Mouse (Mus musculus): ENCODE measurements around the gene Lin9. TPM values are rescaled to one million over a fixed set of nuclear protein-coding genes. Genes with fewer than 3 reads are reported as not detected.
"Not testable (repeated sequence)": the region's sequence is repeated elsewhere in the genome, so short reads cannot be mapped to it uniquely, and the experiment has no call there.

Gene Lin9
- polyA plus RNA-seq, 1 experiment from 2014 or later = 4.5 TPM

DNA sequence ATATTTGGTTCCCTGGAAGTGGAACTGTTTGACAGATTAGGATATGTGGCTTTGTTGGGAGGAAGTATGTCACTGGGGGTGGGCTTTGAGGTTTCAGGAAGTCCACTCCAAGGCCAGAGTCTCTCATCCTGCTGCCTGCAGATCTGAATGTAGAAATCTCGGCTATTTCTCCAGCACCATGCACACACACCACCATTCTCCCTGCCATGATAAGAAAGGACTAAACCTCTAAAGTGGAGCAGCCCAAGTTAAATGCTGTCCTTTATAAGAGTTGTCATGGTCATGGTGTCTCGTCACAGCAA, 33.4 kb upstream of the Lin9 start:
- no peak overlapping the region for H3K4me2 ChIP-seq (replicated peaks; ENCODE audit: low read depth)
- H3K4me3 ChIP-seq (ENCODE audit: low read depth, low read length) = no peak overlapping the region
- no peaks in the 10 kb centered on the region for H3K36me3 ChIP-seq (ENCODE audit: control insufficient read depth, insufficient read depth)
- 84% methylated on average over 2 of the region's 2 CpGs for WGBS
- no peaks in the 10 kb centered on the region for H3K4me1 ChIP-seq (replicated peaks; ENCODE audit: control insufficient read depth, insufficient read depth, low read length)
- no peaks in the 10 kb centered on the region for H3K27me3 ChIP-seq (replicated peaks; ENCODE audit: control insufficient read depth, insufficient read depth, low read length)
- ATAC-seq = no peak
- TF ChIP-seq CTCF (IDR thresholded peaks at IDR 0.05; ENCODE audit: low read depth) = no peak
- no peak overlapping the region for H3K27ac ChIP-seq (ENCODE audit: low read depth, low read length)
- H3K9ac ChIP-seq (ENCODE audit: low read depth, low read length) = no peak overlapping the region
- 0 out of 2 replicates have a peak, but pooled peaks cover 4% of the 10 kb centered on the region for H3K9me3 ChIP-seq (ENCODE audit: control insufficient read depth)

GRCm38 (mm10) chr1:180611842-180612241, 29.1 kb upstream of the Lin9 start:
- not testable (repeated sequence) for ATAC-seq; H3K9ac ChIP-seq (ENCODE audit: low read depth, low read length); H3K27me3 ChIP-seq (replicated peaks; ENCODE audit: control insufficient read depth, insufficient read depth, low read length); H3K36me3 ChIP-seq (ENCODE audit: control insufficient read depth, insufficient read depth); H3K9me3 ChIP-seq (ENCODE audit: control insufficient read depth); H3K4me1 ChIP-seq (replicated peaks; ENCODE audit: control insufficient read depth, insufficient read depth, low read length); H3K27ac ChIP-seq (ENCODE audit: low read depth, low read length); H3K4me2 ChIP-seq (replicated peaks; ENCODE audit: low read depth); H3K4me3 ChIP-seq (ENCODE audit: low read depth, low read length)
- WGBS = 83% methylated on average over 10 of the region's 14 CpGs

GRCm38 (mm10) chr1:180616762-180617161, 24.2 kb upstream of the Lin9 start:
- Histone ChIP-seq H3K36me3 (ENCODE audit: control insufficient read depth, insufficient read depth) (no peaks in the 10 kb centered on the region), H3K4me2 (replicated peaks; ENCODE audit: low read depth) (no peak overlapping the region), H3K4me1 (replicated peaks; ENCODE audit: control insufficient read depth, insufficient read depth, low read length) (no peaks in the 10 kb centered on the region), H3K4me3 (ENCODE audit: low read depth, low read length) (no peak overlapping the region), H3K27ac (ENCODE audit: low read depth, low read length) (no peak overlapping the region), H3K27me3 (replicated peaks; ENCODE audit: control insufficient read depth, insufficient read depth, low read length) (no peaks in the 10 kb centered on the region), H3K9ac (ENCODE audit: low read depth, low read length) (no peak overlapping the region), H3K9me3 (ENCODE audit: control insufficient read depth) (0 out of 2 replicates have a peak, but pooled peaks cover under 1% of the 10 kb centered on the region)
- TF ChIP-seq CTCF (IDR thresholded peaks at IDR 0.05; ENCODE audit: low read depth) = no peak
- 90% methylated on average over 3 of the region's 3 CpGs for WGBS
- no peak for ATAC-seq

DNA sequence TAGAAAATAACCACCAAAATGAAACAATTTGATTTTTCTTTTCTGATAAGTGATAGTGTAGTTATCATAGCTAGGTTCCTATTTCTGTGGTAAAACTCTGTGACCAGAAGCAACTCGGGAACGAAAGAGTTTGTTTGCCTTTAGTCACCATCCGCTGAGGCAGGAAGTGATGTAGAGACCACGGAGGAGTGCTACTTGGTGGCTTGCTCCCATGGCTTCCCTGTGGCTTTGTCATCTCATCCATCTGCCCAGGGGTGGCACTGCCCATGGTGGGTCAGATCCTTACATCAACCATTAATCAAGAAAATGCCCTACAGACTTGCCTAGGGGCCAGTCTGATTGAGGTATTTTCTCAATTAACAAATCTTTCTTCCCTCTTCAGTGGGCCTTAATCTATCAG, 18.6 kb upstream of the Lin9 start:
- Histone ChIP-seq H3K9me3 (ENCODE audit: control insufficient read depth) (no peaks in the 10 kb centered on the region), H3K4me3 (ENCODE audit: low read depth, low read length) (no peak overlapping the region), H3K4me2 (replicated peaks; ENCODE audit: low read depth) (no peak overlapping the region), H3K27ac (ENCODE audit: low read depth, low read length) (no peak overlapping the region), H3K9ac (ENCODE audit: low read depth, low read length) (no peak overlapping the region), H3K4me1 (replicated peaks; ENCODE audit: control insufficient read depth, insufficient read depth, low read length) (no peaks in the 10 kb centered on the region), H3K36me3 (ENCODE audit: control insufficient read depth, insufficient read depth) (no peaks in the 10 kb centered on the region), H3K27me3 (replicated peaks; ENCODE audit: control insufficient read depth, insufficient read depth, low read length) (no peaks in the 10 kb centered on the region)
- ATAC-seq = no peak
- no peak for TF ChIP-seq CTCF (IDR thresholded peaks at IDR 0.05; ENCODE audit: low read depth)
- WGBS = 63% methylated on average over 4 of the region's 4 CpGs

GRCm38 (mm10) chr1:180623911-180624310, 17.0 kb upstream of the Lin9 start:
- WGBS = 97% methylated on average over 2 of the region's 2 CpGs
- Histone ChIP-seq H3K4me2 (replicated peaks; ENCODE audit: low read depth) (no peak overlapping the region), H3K9me3 (ENCODE audit: control insufficient read depth) (no peaks in the 10 kb centered on the region), H3K4me1 (replicated peaks; ENCODE audit: control insufficient read depth, insufficient read depth, low read length) (no peaks in the 10 kb centered on the region), H3K4me3 (ENCODE audit: low read depth, low read length) (no peak overlapping the region), H3K27ac (ENCODE audit: low read depth, low read length) (no peak overlapping the region), H3K27me3 (replicated peaks; ENCODE audit: control insufficient read depth, insufficient read depth, low read length) (no peaks in the 10 kb centered on the region), H3K9ac (ENCODE audit: low read depth, low read length) (no peak overlapping the region), H3K36me3 (ENCODE audit: control insufficient read depth, insufficient read depth) (no peaks in the 10 kb centered on the region)
- no peak for ATAC-seq
- TF ChIP-seq CTCF (IDR thresholded peaks at IDR 0.05; ENCODE audit: low read depth) = peak; percentile 53

DNA sequence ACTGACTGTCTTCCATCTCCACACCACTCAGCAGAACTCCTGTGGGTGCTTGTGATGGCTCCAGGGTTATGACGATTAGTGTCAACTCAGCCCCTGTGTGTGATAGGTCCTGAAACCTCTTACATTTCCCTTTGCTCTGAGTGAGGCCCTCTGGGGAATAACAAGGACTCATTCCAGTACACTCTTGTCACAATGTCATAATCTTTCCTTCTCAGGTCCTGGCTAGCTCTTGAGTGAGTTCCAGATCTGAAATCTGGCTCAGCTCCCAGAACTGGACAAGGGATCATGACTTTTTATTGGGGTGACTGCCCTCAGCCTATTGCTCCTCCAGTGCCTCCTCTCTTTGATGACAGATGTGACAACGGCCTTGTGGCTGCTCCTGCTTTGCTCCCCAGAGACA, 14.8 kb upstream of the Lin9 start:
- no peak overlapping the region for H3K4me3 ChIP-seq (ENCODE audit: low read depth, low read length)
- no peaks in the 10 kb centered on the region for H3K27me3 ChIP-seq (replicated peaks; ENCODE audit: control insufficient read depth, insufficient read depth, low read length)
- H3K9ac ChIP-seq (ENCODE audit: low read depth, low read length) = no peak overlapping the region
- H3K9me3 ChIP-seq (ENCODE audit: control insufficient read depth) = no peaks in the 10 kb centered on the region
- H3K27ac ChIP-seq (ENCODE audit: low read depth, low read length) = no peak overlapping the region
- no peak for ATAC-seq
- no peaks in the 10 kb centered on the region for H3K4me1 ChIP-seq (replicated peaks; ENCODE audit: control insufficient read depth, insufficient read depth, low read length)
- no peak for TF ChIP-seq CTCF (IDR thresholded peaks at IDR 0.05; ENCODE audit: low read depth)
- no peaks in the 10 kb centered on the region for H3K36me3 ChIP-seq (ENCODE audit: control insufficient read depth, insufficient read depth)
- no peak overlapping the region for H3K4me2 ChIP-seq (replicated peaks; ENCODE audit: low read depth)
- 69% methylated on average over 2 of the region's 2 CpGs for WGBS

DNA sequence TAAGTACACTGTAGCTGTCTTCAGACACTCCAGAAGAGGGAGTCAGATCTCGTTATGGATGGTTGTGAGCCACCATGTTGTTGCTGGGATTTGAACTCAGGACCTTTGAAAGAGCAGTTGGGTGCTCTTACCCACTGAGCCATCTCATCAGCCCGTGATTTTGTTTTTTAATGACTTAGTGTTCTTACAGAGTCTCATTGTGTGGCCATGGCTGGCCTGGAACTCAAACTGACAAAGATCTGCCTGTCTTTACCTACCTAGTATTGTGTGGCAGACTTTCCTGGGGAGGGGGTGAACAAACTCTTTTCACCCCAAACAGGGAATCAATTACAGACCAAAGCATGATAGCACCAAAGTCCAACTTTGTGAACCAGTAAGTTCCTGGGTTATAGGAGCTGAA, 3.2 kb upstream of the Lin9 start:
- ATAC-seq; H3K4me2 ChIP-seq (replicated peaks; ENCODE audit: low read depth); H3K27ac ChIP-seq (ENCODE audit: low read depth, low read length); H3K4me1 ChIP-seq (replicated peaks; ENCODE audit: control insufficient read depth, insufficient read depth, low read length); H3K4me3 ChIP-seq (ENCODE audit: low read depth, low read length); H3K9ac ChIP-seq (ENCODE audit: low read depth, low read length); H3K27me3 ChIP-seq (replicated peaks; ENCODE audit: control insufficient read depth, insufficient read depth, low read length); H3K36me3 ChIP-seq (ENCODE audit: control insufficient read depth, insufficient read depth); H3K9me3 ChIP-seq (ENCODE audit: control insufficient read depth): not testable (repeated sequence)
- 91% methylated on average over 2 of the region's 2 CpGs for WGBS
